Mouse (Mus musculus) spleen, adult 2 months (tissue): ENCODE results near the gene Serhl. TPM values are rescaled to one million over a fixed set of nuclear protein-coding genes. Genes with fewer than 3 reads are reported as not detected.

Experiments used
- DNase-seq, 2 experiments: peaks; one replicate each; pipeline versions ENCODE4 v3.0.0 to v3.0.0-alpha.2; 2012 to 2021; ENCODE audit warnings: low spot score in 2 of 2, low read depth in 1 of 2
- H3K27ac ChIP-seq: fragments of 200-500 bp; 2 replicates; pipeline ENCODE4 v1.5.1; 2012; ENCODE audit warnings: low read length, inconsistent platforms; ENCODE audit not compliant: insufficient read depth
- H3K27me3 ChIP-seq: fragments of 200-500 bp; 2 replicates; pipeline ENCODE4 v1.6.1; 2012; ENCODE audit warnings: mild to moderate bottlenecking, moderate library complexity, low read length, inconsistent platforms; ENCODE audit not compliant: control insufficient read depth, insufficient read depth
- H3K36me3 ChIP-seq: fragments of 200-500 bp; 2 replicates; pipeline ENCODE4 v1.6.1; 2012; ENCODE audit warnings: mild to moderate bottlenecking, low read length, inconsistent platforms; ENCODE audit not compliant: control insufficient read depth, insufficient read depth
- H3K4me1 ChIP-seq: fragments of 200-500 bp; 2 replicates; pipeline ENCODE4 v1.6.1; 2011; ENCODE audit warnings: inconsistent platforms; ENCODE audit not compliant: control insufficient read depth, insufficient read depth, insufficient read length
- H3K4me3 ChIP-seq: fragments of 200-500 bp; 2 replicates; pipeline ENCODE4 v1.5.1; 2011; ENCODE audit warnings: mild to moderate bottlenecking, inconsistent platforms; ENCODE audit not compliant: insufficient read depth, insufficient read length; ENCODE audit errors: extremely low read depth
- CTCF ChIP-seq: fragments of 200-500 bp; IDR thresholded peaks from 2 replicates; pipeline ENCODE4 v1.5.1; 2011; ENCODE audit warnings: mild to moderate bottlenecking, inconsistent platforms; ENCODE audit not compliant: insufficient read depth, insufficient read length, insufficient replicate concordance; ENCODE audit errors: extremely low read depth
- POLR2A ChIP-seq: fragments of 200-500 bp; IDR thresholded peaks from 2 replicates; pipeline ENCODE4 v1.6.1; 2011; ENCODE audit warnings: low read depth, low read length, inconsistent platforms
- WGBS: fragments of 180-500 bp; shearing (Covaris S2); methylation state at CpG from one replicate; pipeline ENCODE4 v1.1.7; 2018; 5-methylcytosine and 5-hydroxymethylcytosine counted together
- polyA plus RNA-seq: library from polyadenylated mRNA; depleted of rRNA; stranded (reverse); fragments of >200 nt; gene quantifications from 2 replicates; pipeline ENCODE4 v1.2.3, GENCODE M21; 2012

The Serhl gene
- polyA plus RNA-seq, 1 experiment, result 31.4 TPM

DNA sequence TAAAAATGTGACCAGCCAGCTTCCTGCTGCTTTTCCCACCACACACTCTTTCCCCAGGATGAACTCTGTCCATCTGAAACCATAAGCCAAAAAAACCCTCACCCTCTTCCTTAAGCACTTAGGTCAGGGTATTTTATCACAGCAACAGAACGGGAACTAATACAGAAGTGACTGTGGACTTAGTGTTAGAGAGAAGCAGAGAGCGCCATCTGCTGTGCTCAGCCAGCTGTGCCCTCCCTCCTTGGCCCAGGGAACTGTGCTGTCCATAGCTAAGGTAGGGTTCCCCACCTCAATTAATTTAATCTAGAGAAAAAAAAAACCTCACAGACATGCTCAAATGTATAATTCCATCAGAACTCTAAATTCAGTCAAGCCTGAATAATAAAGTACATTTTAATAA, 6.6 kb downstream of the Serhl start:
- Histone ChIP-seq H3K27ac (no peak overlapping the region), H3K27me3 (no peaks in the 10 kb centered on the region), H3K4me3 (no peak overlapping the region), H3K4me1 (peaks cover 5% of the 10 kb centered on the region; the same call in 1 of the 2 replicates), H3K36me3 (no peaks in the 10 kb centered on the region)
- peak; percentile 53; the same call in 1 of the 2 replicates for TF ChIP-seq CTCF
- no peak for TF ChIP-seq POLR2A
- 39% methylated on average over 2 of the region's 2 CpGs for WGBS
- DNase-seq, result peak in 1 of 2 experiments; percentile 22

DNA sequence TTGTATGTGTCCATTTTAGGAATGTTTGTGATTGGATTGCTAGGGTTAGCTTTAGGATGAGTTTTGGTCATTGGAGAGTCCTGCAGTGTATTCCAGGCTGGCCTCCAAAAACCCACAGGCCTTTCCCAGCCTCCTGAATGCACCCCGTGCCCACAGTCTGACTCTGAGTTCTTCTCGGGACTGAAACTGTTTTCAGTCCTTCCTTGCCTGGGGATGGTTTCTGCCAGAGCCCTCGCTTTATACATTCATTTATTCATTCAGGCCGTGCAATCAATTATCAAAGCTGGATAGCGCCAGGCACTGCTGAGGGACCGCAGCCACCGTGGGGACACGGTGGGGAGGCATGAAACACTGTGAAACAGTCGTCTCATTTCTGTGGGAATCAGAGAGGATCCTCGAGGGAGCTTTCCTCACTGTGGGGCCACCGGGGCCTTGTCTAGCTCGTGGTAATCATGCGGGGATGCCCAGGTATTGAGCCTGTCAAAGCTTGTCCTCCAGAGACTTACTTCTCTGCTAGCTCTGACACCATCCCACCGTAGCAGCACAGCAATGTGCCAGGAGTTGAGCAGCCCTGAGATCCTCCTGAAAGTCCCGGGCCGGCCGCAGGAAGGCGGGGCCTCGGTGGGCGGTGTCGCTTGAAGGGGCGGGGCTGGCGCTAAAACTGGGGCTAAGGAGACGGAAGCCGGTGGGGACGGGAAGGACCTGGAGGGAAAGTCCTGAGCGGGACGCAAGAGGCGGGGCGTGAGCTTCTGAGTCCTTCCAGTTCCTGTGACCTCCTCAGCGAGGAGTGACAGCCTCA, 10.4 kb downstream of the Serhl start:
- peak overlapping the region; percentile 58 for H3K4me3 ChIP-seq
- DNase-seq, result peak; percentile 59 to 93
- peaks cover 5% of the 10 kb centered on the region; the same call in 1 of the 2 replicates for H3K4me1 ChIP-seq
- 0 out of 2 replicates have a peak overlapping the region, but pooled peaks have one; percentile 4 for H3K27ac ChIP-seq
- WGBS, result 5% methylated on average over 31 of the region's 31 CpGs
- H3K27me3 ChIP-seq, result no peaks in the 10 kb centered on the region
- H3K36me3 ChIP-seq, result no peaks in the 10 kb centered on the region
- no peak for TF ChIP-seq CTCF
- TF ChIP-seq POLR2A, result peak; percentile 32; the same call in 1 of the 2 replicates

DNA sequence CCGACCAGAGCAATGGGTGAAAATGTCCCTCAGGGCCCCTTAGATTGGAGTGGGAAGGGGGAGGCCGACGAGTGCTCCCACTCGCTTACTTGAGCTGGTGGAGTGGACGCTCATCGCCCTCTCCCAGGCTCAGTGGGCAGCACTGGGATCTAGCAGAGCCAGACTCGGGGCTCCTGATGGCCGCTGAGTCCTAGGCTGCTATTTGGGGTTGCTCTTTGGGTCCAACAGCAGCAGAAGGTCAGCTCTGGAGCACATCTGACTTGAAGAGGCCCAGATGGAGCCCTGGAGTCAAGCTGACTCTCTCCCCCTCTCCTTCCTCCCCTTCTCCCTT, 11.0 kb downstream of the Serhl start:
- no peak for DNase-seq
- no peaks in the 10 kb centered on the region for H3K36me3 ChIP-seq
- TF ChIP-seq CTCF (no peak), POLR2A (no peak)
- peak overlapping the region; percentile 4; the same call in 1 of the 2 replicates for H3K27ac ChIP-seq
- H3K4me3 ChIP-seq, result peak overlapping the region; percentile 58
- no peaks in the 10 kb centered on the region for H3K27me3 ChIP-seq
- peaks cover 5% of the 10 kb centered on the region; the same call in 1 of the 2 replicates for H3K4me1 ChIP-seq
- 2% methylated on average over 8 of the region's 8 CpGs for WGBS

DNA sequence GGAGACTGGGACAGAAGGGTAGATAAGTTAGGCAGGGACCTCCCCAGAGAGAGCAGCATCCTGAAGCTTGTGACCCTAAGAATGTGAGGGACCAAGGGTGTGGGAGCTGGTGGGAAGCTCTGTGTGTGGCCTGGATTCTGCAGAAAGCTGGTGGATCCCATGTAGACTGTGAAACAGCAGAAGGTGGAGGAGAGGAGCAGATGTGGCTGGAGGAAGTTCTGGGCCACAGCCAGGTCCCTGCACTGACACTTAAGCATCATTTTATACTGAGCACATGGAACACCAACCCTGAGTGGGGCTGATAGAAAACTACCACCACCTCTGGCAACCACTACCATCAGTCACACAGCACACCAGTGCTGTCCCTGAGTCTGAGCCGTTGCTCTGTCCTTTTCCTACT, 13.8 kb downstream of the Serhl start:
- 81% methylated on average over 1 of the region's 1 CpGs for WGBS
- no peak for TF ChIP-seq CTCF
- TF ChIP-seq POLR2A, result no peak
- no peak for DNase-seq
- Histone ChIP-seq H3K4me1 (peaks cover 5% of the 10 kb centered on the region; the same call in 1 of the 2 replicates), H3K36me3 (no peaks in the 10 kb centered on the region), H3K27me3 (no peaks in the 10 kb centered on the region), H3K27ac (no peak overlapping the region), H3K4me3 (no peak overlapping the region)

DNA sequence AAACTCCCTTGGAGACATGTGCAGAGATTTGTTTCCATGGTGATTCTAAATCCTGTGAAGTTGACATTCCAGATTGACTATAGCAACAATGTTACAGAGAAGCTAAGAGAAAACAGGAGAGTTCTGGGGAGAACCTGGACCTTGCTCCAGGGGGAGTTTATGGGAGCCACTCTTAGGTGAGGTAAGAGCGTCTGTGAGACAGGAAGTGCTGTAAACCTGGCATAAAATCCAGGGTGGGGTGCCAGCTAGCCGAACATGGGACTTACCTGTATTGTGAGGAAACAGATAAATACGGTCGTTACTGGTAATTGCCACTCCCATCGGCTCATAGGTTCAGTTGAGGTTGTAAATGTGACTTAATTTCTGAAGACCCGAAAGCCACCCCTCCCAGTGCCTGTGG, 17.1 kb downstream of the Serhl start:
- Histone ChIP-seq H3K36me3 (no peaks in the 10 kb centered on the region), H3K4me1 (no peaks in the 10 kb centered on the region), H3K4me3 (no peak overlapping the region), H3K27me3 (no peaks in the 10 kb centered on the region), H3K27ac (no peak overlapping the region)
- TF ChIP-seq CTCF (no peak), POLR2A (no peak)
- WGBS, result 89% methylated on average over 6 of the region's 6 CpGs
- no peak for DNase-seq

DNA sequence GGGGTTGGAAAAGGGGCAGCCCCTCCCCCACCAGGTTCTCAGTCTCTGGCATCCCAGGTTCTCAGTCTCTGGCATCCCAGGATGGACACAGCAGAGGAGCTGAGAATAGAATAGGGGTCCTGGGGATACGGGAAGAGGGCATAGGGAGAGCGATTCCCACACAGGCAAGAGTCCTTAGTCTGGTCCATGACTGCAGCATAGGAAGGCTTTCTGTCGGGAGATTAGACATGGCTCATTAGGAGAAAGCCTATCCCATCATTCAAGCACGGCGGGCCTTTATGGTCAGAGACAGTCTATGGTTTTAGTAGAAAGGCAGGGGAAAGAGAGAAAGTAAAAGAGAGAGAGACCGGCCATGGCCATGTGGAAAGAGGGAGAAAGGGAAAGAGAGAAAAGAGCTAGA, 18.5 kb downstream of the Serhl start:
- Histone ChIP-seq H3K27ac (no peak overlapping the region), H3K36me3 (no peaks in the 10 kb centered on the region), H3K4me1 (no peaks in the 10 kb centered on the region), H3K4me3 (no peak overlapping the region), H3K27me3 (no peaks in the 10 kb centered on the region)
- no peak for DNase-seq
- TF ChIP-seq CTCF (no peak), POLR2A (no peak)
- WGBS, result 93% methylated on average over 6 of the region's 6 CpGs

DNA sequence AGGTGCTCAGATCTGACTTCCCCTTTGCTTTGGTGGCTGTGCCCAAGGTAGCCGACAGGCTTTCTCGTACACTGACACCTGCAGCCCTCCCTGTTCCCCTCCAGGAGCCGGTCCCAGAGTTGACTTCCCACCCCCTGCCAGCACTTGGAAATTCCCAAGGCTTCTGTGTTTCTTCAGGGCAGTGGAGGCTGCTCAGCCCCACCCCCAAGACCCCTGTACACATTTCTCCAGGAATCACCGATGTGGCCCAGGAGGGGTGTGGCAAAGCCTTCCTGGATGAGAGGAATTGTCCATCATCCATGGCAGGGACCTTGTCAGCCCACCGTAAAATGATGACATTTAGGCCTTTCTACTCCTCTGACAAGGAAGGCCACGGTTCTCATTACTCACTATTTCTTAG, 22.0 kb downstream of the Serhl start:
- TF ChIP-seq CTCF, result no peak
- TF ChIP-seq POLR2A, result no peak
- no peak overlapping the region for H3K27ac ChIP-seq
- H3K4me1 ChIP-seq, result peaks cover 2% of the 10 kb centered on the region; the same call in 1 of the 2 replicates
- H3K27me3 ChIP-seq, result no peaks in the 10 kb centered on the region
- H3K36me3 ChIP-seq, result peaks cover 9% of the 10 kb centered on the region
- 75% methylated on average over 6 of the region's 6 CpGs for WGBS
- no peak for DNase-seq
- no peak overlapping the region for H3K4me3 ChIP-seq

DNA sequence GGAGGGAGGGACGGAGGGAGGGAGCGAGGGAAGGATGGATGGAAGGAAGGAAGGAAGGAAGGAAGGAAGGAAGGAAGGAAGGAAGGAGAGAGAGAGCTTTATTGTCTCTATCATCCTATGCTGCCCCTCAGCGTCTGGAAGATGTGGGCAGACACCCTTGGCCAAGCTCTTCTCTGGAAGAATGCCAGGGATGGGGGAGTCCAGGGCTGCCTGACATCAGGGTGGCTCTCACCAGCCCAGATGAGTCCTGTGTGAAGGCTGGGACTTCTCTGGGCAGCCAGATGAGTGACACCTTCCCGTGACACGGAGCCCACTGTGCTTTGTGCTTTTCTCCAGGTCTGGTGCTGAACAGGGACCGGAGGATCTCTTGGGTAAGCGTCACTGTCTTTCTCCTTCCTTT, 22.6 kb downstream of the Serhl start:
- WGBS, result 87% methylated on average over 7 of the region's 7 CpGs
- Histone ChIP-seq H3K27me3 (no peaks in the 10 kb centered on the region), H3K27ac (no peak overlapping the region), H3K4me3 (no peak overlapping the region), H3K36me3 (peaks cover 12% of the 10 kb centered on the region), H3K4me1 (peaks cover 2% of the 10 kb centered on the region; the same call in 1 of the 2 replicates)
- no peak for DNase-seq
- TF ChIP-seq CTCF (no peak), POLR2A (no peak)
